Mouse (Mus musculus): ENCODE data around the gene Cacna2d3. TPM values are rescaled to one million over a fixed set of nuclear protein-coding genes. Genes with fewer than 3 reads are reported as not detected.

Gene Cacna2d3
- total RNA-seq, 2 experiments from 2014 or later = 0.23 to 0.31 TPM

- DNase-seq = no peak
These were observed 236.2 kb downstream of the Cacna2d3 start for GRCm38 (mm10) chr14:29485416-29485815.

GRCm38 (mm10) chr14:29478403-29478983 lies 243.2 kb downstream of the Cacna2d3 start:
- no peak for DNase-seq

DNA sequence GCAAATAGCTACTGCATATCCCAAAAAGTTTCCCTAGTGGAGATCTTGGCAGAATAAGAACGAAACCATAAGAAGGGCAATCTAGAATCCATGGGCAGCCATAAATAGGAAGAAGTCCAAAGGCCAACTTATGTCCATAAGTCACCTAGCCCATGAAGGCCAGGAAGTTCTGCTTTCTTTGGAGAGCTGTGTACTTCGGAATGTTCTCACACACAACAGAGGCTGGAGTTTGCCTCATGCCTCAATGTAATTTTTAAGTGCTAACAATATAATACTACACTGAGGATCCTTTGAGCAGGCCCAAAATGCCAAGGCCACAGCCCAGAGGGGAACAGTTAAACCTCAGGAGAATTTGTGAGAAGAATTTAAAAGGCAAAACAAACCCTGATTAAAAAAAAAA lies 257.4 kb downstream of the Cacna2d3 start:
- no peak for DNase-seq

DNA sequence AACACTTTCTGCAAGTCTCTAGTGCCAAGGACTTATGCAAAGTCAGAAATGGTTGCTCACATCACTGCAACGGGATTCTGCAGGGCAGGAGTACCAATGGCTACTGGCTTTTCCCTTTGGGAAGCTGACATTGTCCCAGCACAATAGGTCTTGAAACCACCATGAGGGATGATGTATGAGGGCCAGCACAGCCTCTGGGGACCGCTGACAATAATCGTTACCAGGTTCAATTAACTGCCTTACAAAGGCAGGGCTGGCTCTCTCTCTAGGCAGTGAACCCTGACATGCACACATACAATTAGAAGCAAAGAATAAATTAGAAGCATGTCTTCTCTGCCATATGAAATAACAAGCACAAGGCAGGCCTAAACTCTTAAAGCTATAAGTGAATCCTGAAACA lies 272.5 kb downstream of the Cacna2d3 start:
- no peak for DNase-seq

DNA sequence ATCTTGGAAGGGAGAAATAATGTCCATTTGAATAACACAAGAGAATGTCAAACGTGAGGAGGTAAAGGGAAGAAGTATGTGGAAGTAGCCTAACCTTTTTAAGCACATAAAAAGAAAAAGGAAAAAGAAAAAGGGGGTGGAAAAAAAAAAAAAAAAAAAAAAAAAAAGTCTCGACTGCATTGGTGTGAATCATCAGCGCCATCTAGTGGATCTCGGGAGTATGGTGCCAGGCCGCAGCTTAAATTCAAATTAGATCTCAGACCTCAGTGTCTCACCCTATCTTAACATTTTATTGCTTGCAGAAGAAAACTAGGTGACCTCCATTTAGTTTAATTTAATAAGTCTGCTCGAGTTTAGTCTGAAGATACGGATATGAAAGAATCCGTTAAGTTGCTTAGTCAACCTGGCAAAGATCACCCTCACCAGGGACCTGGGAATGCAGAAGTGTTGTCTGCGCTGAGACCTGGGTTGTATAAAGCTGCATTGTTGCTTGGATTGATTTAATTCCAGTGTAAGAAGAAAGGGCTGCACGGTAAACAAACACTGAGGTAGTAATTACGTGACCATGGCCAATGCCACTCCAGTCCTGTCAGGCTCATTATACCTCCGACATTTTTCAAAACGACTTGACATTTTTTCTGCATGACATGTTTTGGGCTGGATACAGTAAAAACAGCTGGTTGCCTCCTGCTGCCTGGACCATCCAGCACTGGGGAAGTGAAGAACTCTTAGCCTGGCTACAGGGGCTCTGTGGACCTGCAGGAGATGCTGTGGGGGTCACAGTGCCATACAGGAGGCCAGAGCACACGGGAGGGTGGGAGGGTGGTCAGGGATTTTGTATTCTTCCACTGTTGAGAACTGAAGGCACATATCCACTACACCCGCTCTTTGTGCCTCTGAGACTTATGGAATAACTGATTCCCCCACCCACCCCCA lies 278.3 kb downstream of the Cacna2d3 start:
- DNase-seq = peak; percentile 74

- no peak for DNase-seq
These were observed 279.2 kb downstream of the Cacna2d3 start for GRCm38 (mm10) chr14:29442476-29442875.

GRCm38 (mm10) chr14:29438666-29439065 lies 283.0 kb downstream of the Cacna2d3 start:
- peak; percentile 4 for DNase-seq

GRCm38 (mm10) chr14:29438251-29438650 lies 283.4 kb downstream of the Cacna2d3 start:
- DNase-seq = no peak

GRCm38 (mm10) chr14:29435203-29435602 lies 286.5 kb downstream of the Cacna2d3 start:
- no peak for DNase-seq

DNA sequence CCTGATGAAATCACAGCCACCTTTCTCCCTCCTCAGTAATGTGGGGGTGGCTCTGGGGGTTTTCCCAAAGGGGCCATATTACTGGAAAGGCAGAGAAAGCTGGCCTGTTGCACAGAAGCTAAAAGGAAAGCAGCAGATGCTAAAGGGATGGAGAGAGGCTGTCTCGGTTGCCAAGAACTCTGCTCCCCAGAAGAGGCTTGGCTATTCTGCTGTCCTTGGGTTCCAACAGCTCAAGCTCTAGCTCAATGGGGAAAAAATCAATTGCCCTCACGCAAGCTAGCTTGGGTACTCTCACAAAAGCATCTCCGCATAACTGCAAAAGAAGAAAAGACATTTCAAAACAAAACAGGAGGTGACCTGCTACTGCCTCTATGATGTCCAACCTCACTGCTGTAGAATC lies 287.9 kb downstream of the Cacna2d3 start:
- no peak for DNase-seq

DNA sequence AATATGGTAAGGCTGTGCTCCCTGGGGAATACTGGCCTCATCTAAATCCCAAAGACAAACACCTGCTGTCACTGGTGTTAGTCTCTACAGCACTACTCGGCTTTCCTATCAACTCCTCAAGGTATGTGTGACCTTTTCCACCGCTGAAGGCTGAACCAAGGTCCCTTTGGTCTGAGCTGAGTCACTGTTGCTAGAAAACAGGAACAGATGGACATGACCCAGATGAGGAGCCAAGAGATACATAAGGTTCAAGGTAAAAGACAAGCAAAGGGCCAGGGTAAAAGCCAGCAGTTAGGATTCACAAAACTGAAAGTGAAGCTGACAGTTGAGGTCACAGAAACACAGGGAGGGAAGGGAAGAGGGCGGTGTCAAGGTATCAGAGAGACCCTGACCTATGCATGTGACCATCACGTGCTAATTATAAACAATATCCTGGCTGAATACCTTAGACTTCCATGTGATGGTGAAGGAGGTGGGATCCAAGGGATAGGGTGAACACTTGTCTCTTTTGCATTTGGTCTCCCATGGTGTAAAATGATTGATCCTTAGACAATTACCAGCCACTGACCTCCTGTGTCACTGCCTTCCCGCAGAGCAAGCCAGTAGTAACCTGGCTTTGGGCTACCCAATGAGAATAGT lies 288.5 kb downstream of the Cacna2d3 start:
- DNase-seq = no peak

GRCm38 (mm10) chr14:29429788-29430187 lies 291.9 kb downstream of the Cacna2d3 start:
- no peak for DNase-seq

DNA sequence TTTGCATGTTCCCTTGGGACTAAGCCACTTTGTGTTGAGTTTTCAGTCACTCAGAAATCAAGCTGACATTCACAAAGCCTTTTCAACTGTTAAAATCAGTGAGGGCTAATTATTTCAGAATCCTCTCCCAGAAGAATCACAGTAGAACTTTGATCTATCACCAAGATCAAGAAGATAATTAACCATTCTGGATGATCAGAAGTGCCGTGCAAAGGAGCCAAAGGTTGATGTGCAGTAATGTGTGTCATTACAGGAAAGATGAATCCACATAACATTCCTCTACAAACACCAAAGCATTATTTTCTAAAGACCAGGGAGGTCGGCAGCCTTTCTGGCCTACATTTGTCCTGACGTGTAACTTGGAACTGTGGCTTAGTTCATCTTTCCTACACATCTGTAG lies 296.0 kb downstream of the Cacna2d3 start:
- no peak for DNase-seq

DNA sequence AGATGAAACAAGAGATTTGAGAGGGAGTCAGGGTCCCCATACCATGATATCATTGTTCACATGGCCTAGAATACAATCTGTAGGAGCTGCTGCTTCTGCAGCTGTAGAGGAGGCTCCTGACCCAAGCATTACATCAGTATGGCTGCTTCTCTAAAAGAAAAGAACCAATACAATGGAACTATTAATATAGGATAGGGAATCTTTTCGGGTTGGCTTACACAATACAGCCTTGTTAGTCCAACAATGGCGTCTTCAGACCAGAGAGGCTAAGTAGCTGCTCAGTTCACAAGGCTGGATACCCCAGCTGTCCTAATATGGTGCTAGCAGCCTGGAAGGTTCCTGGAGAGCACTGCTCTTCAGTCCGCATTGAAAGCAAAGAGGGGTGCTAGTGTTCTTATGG lies 296.5 kb downstream of the Cacna2d3 start:
- no peak for DNase-seq

DNA sequence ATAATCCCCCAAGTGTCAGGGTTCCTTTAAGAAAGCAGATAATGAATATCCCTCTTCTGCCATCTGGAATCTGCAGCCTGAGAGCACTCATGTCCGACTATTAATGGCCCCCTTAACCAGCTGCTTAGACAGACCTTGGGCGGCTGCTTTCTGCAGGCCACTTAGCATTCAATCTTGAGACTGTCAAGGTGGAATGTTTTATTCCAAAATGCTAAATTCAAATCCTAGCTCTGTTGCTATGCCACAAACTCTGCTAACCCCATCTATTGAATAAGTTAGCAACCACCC lies 315.8 kb downstream of the Cacna2d3 start:
- no peak for DNase-seq

DNA sequence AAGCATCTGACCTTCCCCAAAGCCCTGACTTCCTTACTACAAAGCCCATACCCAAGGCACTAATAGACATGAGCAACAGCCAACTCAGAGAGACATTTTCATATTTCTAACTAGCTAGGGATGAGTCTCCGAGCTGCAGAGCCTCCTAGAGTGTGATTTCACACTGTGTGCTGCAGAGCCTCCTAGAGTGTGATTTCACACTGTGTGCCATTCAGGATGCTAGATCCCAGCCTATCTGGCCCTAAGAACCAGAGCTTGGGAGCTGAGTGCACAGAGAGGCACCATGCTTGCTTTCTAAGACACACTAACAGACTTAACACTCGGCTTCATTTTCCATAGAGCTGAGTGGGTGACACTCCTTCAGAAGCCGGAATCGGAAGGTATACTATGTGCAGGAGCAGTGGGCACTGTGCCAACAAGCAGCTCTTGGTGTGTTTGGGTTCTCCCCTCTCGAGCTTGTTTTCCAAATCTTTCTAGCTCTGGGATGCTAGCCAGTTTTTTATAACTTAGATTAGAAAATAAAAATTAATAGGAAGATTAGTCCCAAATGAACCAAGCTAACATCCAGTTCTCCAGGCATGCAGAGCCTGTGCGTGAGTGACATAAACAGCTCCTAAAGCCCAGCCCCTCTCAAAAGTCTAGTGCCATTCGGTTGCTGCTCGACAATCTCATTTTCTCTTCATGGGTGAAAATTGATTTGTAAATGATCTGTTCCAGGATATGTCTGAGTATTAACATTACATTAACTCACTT lies 316.4 kb downstream of the Cacna2d3 start:
- no peak for DNase-seq

DNA sequence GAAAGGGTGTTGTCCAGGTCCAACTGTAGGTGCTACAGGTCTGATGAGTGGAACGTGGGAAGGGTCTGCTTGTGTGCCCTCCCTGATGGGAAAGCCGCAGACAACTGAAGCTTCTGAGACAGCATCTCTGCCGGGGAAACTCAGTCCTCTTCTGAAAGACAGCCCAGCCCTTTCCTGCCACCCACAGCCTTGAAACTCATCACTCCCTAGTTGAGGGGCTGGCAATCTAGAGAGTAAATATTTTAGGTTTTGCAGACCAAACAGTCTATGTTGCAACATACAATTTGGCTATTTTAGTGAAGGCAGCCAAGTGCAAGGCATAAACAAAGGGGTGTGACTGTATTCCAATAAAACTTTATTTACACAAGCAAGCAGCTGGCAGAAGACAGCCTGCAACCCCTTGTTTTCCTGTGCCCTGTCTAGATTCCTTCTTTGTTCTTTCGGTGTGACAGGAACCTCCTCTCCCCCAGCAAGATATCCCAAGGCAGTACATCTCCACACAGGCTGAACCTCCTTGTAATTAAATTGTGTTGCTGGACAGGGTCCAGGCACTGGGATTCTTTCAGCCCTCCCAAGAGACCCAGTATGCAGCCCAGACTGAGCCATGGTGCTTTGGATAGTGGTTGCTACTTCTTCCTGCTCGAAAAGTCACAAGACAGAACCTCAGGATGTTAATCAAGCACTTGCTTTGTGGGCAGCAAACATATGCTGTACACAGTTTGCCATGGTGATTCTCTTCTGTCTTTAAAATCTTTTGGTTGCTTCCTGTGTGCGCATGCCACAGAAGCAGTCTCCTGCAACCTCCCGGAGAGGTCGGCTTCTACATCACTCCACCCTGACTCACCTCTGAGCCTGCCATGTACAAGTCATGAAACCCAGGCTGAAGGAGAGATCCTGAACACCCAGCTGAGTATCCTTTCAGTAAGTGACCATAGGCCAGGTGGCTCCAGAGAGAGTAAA lies 317.5 kb downstream of the Cacna2d3 start:
- DNase-seq = peak; percentile 26

DNA sequence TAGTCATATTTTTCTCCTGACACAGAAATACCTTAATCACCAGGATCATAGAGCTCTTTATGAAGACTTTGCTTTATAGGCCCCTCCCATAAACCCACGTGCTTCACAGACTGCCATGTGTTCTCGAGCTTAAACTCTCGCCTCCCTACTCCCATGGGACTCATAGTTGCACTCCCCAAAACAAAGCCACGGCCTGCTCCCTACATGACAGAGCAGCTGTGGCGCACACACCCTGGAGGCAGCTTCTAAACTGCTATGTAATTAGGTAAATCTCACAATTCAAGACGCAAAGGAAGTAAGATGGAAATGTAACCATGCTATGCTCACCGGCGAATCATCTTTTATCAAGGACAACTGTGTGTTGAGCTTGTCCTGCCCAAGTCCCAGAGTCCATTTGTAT lies 319.2 kb downstream of the Cacna2d3 start:
- no peak for DNase-seq

DNA sequence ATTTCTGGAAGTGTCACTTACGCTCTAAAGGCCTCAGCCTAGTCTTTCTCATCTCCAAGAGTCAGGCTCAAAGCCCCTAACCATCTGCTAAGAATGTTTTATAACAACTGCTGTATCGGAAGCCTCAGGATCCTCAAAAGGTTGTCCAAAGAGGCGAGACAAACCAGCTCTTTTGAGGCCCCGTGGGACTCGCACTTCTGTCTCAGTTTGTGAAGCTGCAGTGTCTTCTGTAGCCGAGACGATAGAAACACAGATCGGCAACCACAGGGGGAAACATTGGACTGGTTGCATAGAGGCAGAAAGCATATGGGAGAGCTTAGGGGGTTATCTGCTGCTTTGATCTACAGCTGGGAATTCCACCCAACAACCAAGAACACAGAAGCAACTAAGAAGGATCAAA lies 327.9 kb downstream of the Cacna2d3 start:
- no peak for DNase-seq

- no peak for DNase-seq
These were observed 328.8 kb downstream of the Cacna2d3 start for GRCm38 (mm10) chr14:29392851-29393250.

- no peak for DNase-seq
These were observed 330.2 kb downstream of the Cacna2d3 start for GRCm38 (mm10) chr14:29391489-29391888.

GRCm38 (mm10) chr14:29387761-29388160 lies 333.9 kb downstream of the Cacna2d3 start:
- no peak for DNase-seq
